Mouse (Mus musculus): ENCODE results near the gene Anapc15. TPM values are rescaled to one million over a fixed set of nuclear protein-coding genes. Genes with fewer than 3 reads are reported as not detected.
"Not testable (repeated sequence)": the region's sequence is repeated elsewhere in the genome, so short reads cannot be mapped to it uniquely, and the experiment has no call there.

Anapc15 gene
- total RNA-seq, 2 experiments from 2014 or later = 14.2 to 18.6 TPM

DNA sequence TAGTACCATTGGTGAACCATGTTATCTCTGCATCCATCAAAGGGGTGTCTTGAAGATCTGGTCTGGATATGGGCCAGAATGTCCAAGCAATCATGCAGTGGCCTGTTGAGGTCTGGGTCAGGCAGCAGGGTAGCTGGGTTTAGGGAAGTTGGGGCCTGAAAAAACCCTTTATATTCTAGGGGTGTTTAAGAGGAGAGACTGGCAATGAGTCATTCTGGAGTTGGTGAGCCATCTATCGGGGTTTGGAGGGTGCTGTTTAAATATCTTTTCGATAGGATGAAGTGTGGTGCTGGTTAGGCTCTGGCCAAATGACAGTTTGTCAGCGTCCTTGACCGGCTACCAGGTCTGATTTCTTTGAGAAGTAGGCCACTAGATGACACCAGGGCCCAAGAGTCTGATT, 72.4 kb downstream of the Anapc15 start:
- no peak for ATAC-seq (replicated peaks; ENCODE audit: low FRiP score, poor library complexity, severe bottlenecking)

GRCm38 (mm10) chr7:101936996-101937395, 73.5 kb downstream of the Anapc15 start:
- no peak for ATAC-seq (replicated peaks; ENCODE audit: low FRiP score, poor library complexity, severe bottlenecking)

DNA sequence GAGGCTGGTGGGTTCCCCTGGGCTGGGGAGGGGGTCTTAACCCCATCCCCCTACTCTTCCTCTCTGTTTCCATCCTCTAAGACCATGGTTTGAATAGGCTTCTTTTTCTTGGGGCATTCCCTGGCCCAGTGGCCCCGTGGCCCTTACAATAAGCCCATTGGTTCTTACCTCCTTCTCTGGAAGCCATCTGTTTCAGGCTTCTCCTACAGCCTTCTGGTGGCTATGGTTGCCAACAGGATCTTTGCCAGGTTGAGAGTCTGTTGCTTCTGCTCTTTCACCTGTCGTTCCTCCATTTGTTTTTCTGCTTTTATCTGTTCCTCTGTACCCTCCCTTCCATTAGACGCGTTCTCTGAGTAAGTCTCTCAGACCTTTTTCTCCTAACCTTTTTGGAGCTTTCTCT, 74.1 kb downstream of the Anapc15 start:
- ATAC-seq (replicated peaks; ENCODE audit: low FRiP score, poor library complexity, severe bottlenecking) = no peak

DNA sequence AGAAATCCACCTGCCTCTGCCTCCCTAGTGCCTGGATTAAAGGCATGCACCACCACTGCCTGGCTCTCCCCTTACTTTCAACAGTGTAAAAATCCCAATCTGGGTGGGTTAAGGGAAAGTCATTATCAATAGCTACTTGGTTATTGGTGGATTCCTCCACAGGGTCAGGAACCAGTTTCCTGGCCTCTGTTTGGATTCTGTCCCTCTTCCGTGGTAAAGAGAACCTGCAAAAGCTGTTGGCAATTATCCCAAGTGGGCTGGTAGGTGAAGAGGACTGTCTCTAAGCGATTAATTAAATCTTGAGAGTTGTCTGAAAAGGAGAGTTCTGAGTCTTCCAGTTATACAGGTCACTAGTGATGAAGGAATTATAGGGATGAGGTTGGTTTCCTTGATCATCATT, 74.8 kb downstream of the Anapc15 start:
- no peak for ATAC-seq (replicated peaks; ENCODE audit: low FRiP score, poor library complexity, severe bottlenecking)

DNA sequence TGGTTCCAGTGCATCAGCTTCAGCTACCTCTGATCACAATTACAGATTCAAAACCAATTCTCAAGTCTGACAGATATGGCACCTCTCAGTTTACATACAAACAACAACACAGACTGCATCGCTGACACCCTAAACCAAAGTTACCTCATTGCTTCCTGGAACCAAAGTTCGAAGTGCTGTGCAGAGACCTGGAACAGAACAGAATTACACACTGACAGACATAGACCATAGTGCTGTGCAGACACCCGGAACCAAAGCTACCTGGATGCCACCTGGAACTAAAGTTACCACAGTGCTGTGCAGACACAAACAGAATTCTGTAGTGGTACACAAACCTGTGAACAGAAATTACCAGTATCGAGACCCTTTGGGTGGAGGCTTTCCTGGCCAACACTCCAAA, 76.2 kb downstream of the Anapc15 start:
- no peak for ATAC-seq (replicated peaks; ENCODE audit: low FRiP score, poor library complexity, severe bottlenecking)

DNA sequence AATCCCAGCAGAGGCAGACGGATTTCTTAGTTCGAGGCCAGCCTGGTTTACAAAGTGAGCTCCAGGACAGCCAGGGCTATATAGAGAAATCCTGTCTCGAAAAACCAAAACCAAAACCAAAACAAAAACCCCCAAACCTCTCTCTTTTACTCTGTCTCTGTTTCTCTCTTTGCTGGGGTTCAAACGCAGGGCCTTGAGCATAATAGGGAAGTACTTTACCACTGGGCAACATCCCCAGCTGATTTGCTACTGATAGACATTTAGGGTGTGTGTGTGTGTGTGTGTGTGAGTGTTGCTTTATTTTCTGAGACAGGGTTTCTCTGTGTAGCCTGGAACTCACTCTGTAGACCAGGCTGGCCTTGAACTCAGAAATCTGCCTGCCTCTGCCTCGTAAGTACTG, 85.5 kb downstream of the Anapc15 start:
- not testable (repeated sequence) for ATAC-seq (replicated peaks; ENCODE audit: low FRiP score, poor library complexity, severe bottlenecking)

Other genes with a start within 250 kb of the Anapc15 start
- 0.38 and 0.42 TPM in 2 replicates for gene Clpb, start 200.1 kb upstream of the Anapc15 start, total RNA-seq (2015; ENCODE audit: low replicate concordance)
- gene Clpb, start 200.1 kb upstream of the Anapc15 start, total RNA-seq (2017; ENCODE audit: low replicate concordance) = 3.8 and 10.5 TPM in 2 replicates
- not detected in 2 replicates for gene Phox2a, start 45.4 kb upstream of the Anapc15 start, total RNA-seq (2015; ENCODE audit: low replicate concordance)
- gene Phox2a, start 45.4 kb upstream of the Anapc15 start, total RNA-seq (2017; ENCODE audit: low replicate concordance) = not detected in 2 replicates
- 0.58 and 5.6 TPM in 2 replicates for gene Inppl1, start 25.5 kb upstream of the Anapc15 start, total RNA-seq (2015; ENCODE audit: low replicate concordance)
- gene Inppl1, start 25.5 kb upstream of the Anapc15 start, total RNA-seq (2017; ENCODE audit: low replicate concordance) = 1.4 and 18.0 TPM in 2 replicates
- gene Folr2, start 6.5 kb upstream of the Anapc15 start, total RNA-seq (2015; ENCODE audit: low replicate concordance) = 3.6 TPM in 1 of 2 replicates, not detected in the other
- gene Folr2, start 6.5 kb upstream of the Anapc15 start, total RNA-seq (2017; ENCODE audit: low replicate concordance) = not detected in 2 replicates
- gene Folr1, start 7.1 kb downstream of the Anapc15 start, total RNA-seq (2015; ENCODE audit: low replicate concordance) = not detected in 2 replicates
- gene Folr1, start 7.1 kb downstream of the Anapc15 start, total RNA-seq (2017; ENCODE audit: low replicate concordance) = not detected in 2 replicates
- gene Lamtor1, start 42.2 kb downstream of the Anapc15 start, total RNA-seq (2015; ENCODE audit: low replicate concordance) = 35.0 and 36.6 TPM in 2 replicates
- 26.2 and 28.0 TPM in 2 replicates for gene Lamtor1, start 42.2 kb downstream of the Anapc15 start, total RNA-seq (2017; ENCODE audit: low replicate concordance)
- gene Tomt, start 42.6 kb downstream of the Anapc15 start, total RNA-seq (2015; ENCODE audit: low replicate concordance) = not detected in 2 replicates
- gene Tomt, start 42.6 kb downstream of the Anapc15 start, total RNA-seq (2017; ENCODE audit: low replicate concordance) = 0.56 TPM in 1 of 2 replicates, not detected in the other
- gene Lrrc51, start 70.2 kb downstream of the Anapc15 start, total RNA-seq (2015; ENCODE audit: low replicate concordance) = not detected in 2 replicates
- gene Lrrc51, start 70.2 kb downstream of the Anapc15 start, total RNA-seq (2017; ENCODE audit: low replicate concordance) = not detected in 2 replicates
- 22.3 and 42.0 TPM in 2 replicates for gene Numa1, start 70.4 kb downstream of the Anapc15 start, total RNA-seq (2015; ENCODE audit: low replicate concordance)
- gene Numa1, start 70.4 kb downstream of the Anapc15 start, total RNA-seq (2017; ENCODE audit: low replicate concordance) = 64.5 and 110 TPM in 2 replicates
- gene Il18bp, start 155.0 kb downstream of the Anapc15 start, total RNA-seq (2015; ENCODE audit: low replicate concordance) = 7.7 TPM in 1 of 2 replicates, not detected in the other
- 5.4 and 9.0 TPM in 2 replicates for gene Il18bp, start 155.0 kb downstream of the Anapc15 start, total RNA-seq (2017; ENCODE audit: low replicate concordance)
- 3.8 and 5.8 TPM in 2 replicates for gene Rnf121, start 201.8 kb downstream of the Anapc15 start, total RNA-seq (2015; ENCODE audit: low replicate concordance)
- gene Rnf121, start 201.8 kb downstream of the Anapc15 start, total RNA-seq (2017; ENCODE audit: low replicate concordance) = 2.8 and 6.6 TPM in 2 replicates
- 3.8 and 12.3 TPM in 2 replicates for gene Xndc1, start 201.8 kb downstream of the Anapc15 start, total RNA-seq (2015; ENCODE audit: low replicate concordance)
- 7.3 and 8.6 TPM in 2 replicates for gene Xndc1, start 201.8 kb downstream of the Anapc15 start, total RNA-seq (2017; ENCODE audit: low replicate concordance)
- 1.3 TPM in 1 of 2 replicates, not detected in the other for gene Xntrpc, start 202.0 kb downstream of the Anapc15 start, total RNA-seq (2015; ENCODE audit: low replicate concordance)
- gene Xntrpc, start 202.0 kb downstream of the Anapc15 start, total RNA-seq (2017; ENCODE audit: low replicate concordance) = 0.70 and 1.1 TPM in 2 replicates
- 0.63 TPM in 1 of 2 replicates, not detected in the other for gene Trpc2, start 219.4 kb downstream of the Anapc15 start, total RNA-seq (2015; ENCODE audit: low replicate concordance)
- gene Trpc2, start 219.4 kb downstream of the Anapc15 start, total RNA-seq (2017; ENCODE audit: low replicate concordance) = 0.28 TPM in 1 of 2 replicates, not detected in the other
- gene Art1, start 238.0 kb downstream of the Anapc15 start, total RNA-seq (2015; ENCODE audit: low replicate concordance) = not detected in 2 replicates
- gene Art1, start 238.0 kb downstream of the Anapc15 start, total RNA-seq (2017; ENCODE audit: low replicate concordance) = not detected in 2 replicates
- gene Art5, start 245.8 kb downstream of the Anapc15 start, total RNA-seq (2015; ENCODE audit: low replicate concordance) = not detected in 2 replicates
- gene Art5, start 245.8 kb downstream of the Anapc15 start, total RNA-seq (2017; ENCODE audit: low replicate concordance) = not detected in 2 replicates